Mouse (Mus musculus) heart, adult 2 months (tissue): ENCODE data around the gene Gstcd.

ENCODE experiments used
- CTCF ChIP-seq: fragments of 200-600 bp; IDR thresholded peaks from 2 replicates; pipeline ENCODE4 v1.8.1; 2022; ENCODE audit warnings: antibody characterized with exemption, mild to moderate bottlenecking, moderate library complexity
- EP300 ChIP-seq: fragments of 200-500 bp; IDR thresholded peaks from 2 replicates; pipeline ENCODE4 v1.6.1; 2011; ENCODE audit warnings: low read depth, low read length, control low read depth; ENCODE audit not compliant: insufficient read depth
- POLR2A ChIP-seq: fragments of 200-500 bp; IDR thresholded peaks from 2 replicates; pipeline ENCODE4 v1.6.1; 2011; ENCODE audit warnings: mild to moderate bottlenecking, low read depth, low read length, control low read depth; ENCODE audit not compliant: insufficient read depth

DNA sequence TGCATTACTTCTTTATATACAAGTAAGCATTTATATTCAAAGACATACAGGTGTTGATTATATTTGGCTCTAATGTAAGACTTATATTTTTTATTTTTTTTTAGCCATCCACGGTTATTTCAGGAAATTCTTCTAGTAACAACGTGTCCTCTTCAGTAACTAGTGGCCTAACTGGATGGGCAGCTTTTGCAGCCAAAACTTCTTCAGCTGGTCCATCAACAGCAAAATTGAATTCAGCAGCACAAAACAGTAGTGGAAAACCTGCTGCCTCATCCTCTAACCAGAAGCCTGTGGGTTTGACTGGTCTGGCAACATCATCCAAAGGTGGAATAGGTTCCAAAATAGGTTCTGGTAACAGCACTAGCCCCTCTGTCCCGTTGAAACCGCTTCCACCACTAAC is 16.9 kb upstream of the Gstcd start:
- TF ChIP-seq EP300 (no peak), POLR2A (no peak), CTCF (no peak)
